Mouse (Mus musculus) ZHBTc4 (cell line): ENCODE measurements at regions not wholly inside any gene's neighbourhood (a gene's known extent, or its start where the extent isn't known, plus 50 kb on each side); places are given as distances from the start of the nearest gene placed in this dataset.
A peak's percentile ranks its signal among the peaks of the same experiment; 100 is the strongest.

Source experiments
- DNase-seq: peaks from one replicate; pipeline ENCODE4 v3.0.0-alpha.2; 2011; ENCODE audit warnings: low read depth, low spot score

DNA sequence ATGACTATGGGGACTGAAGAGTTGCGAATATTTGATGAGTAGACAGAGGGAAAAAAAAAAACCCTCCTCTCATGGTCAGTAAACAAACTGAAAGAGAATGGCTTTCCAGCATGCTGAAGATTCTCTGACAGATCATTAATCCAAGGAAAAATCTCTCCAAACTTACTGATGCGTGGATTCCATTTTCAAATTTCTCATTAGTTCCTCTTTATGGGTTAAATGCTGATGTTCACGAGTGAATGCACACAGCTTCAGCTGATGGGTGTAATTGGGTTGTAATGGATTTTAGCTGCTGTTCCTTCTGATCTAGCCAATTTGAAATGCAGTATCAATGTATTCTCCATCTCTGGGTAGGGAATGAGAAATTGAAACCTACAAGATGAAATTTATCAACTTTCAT is 2945.6 kb upstream of the 5930422O12Rik start:
- no peak for DNase-seq

DNA sequence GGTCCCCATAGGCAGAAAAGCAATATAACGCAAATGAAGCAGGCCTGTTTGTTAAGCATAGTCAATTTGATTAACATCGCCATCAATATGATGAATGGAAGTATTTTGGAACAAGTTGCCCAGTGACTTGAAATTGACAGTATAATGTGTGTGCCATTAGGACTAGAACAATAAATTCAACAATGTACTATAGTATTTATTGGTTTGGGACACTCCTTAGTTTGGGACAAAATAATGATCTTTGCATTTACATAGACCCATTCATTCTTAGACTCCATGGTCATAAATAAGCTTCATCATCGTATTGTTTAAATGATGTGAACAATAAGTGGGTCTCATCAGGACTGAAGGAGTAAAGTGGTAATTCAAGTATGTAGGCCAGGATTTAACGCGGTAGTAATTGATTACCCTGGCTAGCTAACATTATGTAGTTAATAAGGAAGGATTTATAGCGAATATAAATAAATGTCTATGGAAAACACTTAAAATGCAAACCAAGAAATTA is 2933.6 kb upstream of the 5930422O12Rik start:
- DNase-seq: no peak

DNA sequence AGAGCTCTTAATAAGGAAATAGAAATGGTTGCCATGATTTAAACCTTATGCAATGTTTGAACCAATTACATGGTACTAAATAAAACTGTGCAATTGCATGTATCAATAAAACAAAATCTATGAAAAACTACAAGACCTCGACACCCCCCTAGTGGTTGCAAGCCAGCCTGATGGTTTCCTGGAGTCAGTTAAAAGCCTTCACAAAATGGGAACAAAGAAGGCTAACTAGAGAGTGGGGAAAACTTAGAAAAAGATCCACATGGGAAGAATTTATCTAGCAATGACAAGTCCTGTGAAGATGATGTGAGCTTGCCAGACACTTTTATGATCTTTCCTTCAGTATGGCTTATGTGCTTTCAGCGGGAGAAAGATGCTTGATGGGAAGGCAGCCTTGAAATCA is 2926.3 kb upstream of the 5930422O12Rik start:
- no peak for DNase-seq

DNA sequence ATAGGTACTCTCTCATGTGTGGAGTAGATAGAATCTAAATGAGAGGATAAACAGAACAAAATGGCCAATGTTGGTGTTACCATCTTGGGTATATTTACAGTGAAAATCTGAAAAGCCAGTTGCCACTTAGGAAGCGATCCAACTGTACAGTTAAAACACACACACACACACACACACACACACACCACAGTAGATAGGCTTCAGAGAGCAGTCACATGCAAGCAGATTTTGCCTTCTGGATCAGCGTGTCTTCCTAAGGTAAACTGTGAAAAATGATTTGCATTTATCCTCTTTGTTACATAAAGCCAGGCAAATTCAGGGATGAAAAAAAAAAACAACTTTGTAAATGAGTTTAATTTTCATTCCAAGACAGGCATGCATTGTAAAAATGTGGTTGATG is 2917.2 kb upstream of the 5930422O12Rik start:
- no peak for DNase-seq

DNA sequence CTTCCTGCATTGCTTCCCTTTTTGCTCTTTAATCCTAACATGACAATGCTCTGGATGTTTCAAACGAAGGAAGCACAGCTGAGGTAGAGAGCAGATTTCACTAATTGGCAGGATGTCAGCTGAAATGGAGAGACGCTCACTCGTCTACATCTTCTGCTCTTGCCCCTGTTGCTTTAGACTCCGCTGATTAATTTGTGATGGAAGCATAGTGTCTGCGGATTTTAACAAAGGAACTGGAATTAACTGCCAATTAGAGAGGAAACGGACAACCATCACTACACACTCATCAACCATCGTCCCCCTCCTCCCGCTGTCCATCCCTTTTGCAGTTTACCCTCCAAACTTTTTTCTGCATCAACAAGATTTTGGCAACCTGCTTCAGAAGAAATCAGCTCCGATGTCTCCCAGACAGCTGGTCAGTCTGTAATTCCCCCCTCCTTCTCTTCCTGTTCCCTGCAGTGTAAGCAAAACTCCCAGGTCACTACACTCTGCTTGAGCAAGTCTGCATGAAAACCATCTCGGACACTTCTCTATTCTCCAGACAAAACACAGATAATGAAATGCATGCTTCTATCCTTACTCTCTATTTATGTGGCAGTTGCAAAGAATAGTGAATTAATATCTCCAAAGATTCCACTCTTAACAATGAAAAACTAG is 2905.6 kb upstream of the 5930422O12Rik start:
- no peak for DNase-seq

DNA sequence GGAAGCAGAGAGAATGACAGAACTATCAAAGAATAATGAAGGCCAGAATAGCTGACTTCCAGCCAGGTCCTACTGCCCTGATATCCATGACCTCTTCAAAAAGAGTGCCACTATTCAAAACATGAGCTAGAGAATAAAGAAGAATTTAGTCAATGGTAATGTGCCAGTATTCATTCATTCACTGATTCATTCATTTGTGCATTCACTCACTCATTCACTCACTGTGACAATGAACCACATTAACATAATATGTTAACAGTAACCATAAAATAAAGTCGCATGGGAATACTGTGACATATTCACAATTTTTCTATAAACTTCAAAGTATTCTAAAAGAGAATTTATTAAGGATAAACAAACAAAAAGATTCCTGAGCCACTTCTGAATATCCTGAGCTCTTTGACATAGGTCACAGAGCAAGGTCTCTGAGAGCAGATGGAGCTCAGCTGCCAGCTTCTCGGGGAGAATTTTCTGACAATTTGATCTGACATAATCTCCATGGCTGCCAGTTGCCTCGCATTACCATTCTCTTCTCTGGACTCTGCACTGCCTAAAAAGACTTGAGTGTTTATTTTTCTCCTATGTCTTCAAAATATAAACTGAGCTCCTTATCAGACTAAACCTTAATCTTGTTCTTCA is 2895.5 kb upstream of the 5930422O12Rik start:
- DNase-seq: no peak

DNA sequence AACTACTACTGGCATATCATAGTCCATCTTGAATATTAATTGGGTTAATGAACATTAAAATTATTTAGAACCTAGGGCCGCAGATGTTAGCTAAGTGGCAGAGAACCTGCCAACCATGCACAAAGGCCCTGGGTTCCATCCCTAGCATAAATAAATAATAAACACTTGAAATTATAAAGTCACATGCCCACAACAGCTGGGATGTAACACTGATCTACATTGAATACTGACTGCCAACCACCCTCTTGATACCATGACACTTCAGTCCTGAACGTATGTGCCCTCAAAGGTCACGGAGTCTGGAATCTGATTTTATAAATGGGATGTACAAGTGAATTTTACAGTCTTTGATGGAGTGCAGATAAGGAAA is 2895.0 kb upstream of the 5930422O12Rik start:
- DNase-seq: no peak

DNA sequence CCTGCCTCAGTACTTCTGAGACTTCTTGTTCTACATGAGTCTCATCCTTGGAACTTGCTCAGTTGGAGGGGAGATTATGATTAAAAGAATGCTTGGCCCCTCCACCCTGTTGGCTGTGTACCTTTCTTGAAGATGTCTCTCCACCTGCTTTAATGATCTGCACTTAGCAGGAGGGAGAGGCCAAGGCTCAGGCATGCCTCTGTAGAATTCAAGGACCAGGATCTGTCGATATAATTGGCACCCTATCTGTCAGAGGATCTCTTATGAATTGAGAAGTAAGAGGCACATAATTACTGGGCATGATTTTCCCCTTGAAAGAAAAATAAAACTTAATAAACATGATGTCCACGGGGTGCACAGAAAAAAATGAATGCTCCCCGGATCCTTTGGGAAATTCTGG is 2893.1 kb upstream of the 5930422O12Rik start:
- DNase-seq: no peak

DNA sequence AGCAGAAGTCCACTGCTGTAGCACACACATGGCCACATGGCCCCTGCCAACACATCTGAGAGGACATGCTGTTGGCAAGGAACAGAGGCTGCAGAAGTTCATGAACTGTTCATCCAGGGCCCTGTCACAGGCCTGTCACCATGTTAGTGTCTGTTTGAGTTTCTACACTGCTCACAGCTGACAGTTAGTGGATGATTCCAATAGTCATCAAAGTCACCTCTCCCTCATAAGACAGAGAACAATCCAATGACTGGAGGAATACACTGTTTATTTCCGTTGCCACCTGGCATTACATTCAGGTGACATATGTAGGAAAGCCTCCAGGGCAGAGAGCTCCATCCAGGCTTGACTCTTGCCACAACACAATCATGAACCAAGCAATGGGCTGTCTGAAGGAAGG is 2886.3 kb upstream of the 5930422O12Rik start:
- no peak for DNase-seq

DNA sequence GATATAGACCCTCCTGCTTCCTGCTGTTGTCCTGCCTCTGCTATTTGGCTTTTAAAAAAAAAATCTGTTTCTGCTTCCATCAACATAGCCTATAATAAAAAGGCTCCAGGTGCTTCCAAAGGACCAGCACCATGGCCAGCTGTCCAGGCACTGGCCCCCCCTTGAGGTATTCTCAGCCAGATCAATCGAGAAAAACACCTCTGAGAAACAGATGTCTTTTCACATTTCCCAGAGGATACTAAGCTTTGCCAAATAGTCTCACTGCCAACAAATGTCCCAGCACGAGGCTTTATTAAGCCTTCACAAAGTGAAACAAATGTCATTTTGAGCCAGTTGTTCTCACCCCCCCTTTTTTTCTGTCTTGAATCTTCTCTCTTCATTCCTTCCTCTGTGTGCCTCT is 2880.7 kb upstream of the 5930422O12Rik start:
- DNase-seq: no peak

DNA sequence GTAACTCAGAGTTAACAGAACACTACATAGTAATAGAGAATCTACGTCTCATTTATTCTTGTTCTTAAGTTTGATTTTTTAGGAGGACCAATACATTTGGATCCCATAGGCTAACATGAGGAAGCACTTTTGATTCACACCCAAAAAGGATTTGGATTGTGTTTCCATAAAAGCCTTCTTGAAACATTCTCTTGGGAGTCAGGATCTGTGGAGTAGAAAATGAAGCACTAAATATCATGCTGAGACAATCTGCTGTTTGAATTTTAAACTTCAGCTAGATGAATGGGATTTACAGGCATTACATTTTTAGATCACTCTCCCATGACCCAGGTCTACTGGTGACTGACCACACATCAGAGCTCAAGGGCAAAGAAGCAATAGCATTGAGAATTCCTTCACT is 2877.5 kb upstream of the 5930422O12Rik start:
- DNase-seq: no peak

DNA sequence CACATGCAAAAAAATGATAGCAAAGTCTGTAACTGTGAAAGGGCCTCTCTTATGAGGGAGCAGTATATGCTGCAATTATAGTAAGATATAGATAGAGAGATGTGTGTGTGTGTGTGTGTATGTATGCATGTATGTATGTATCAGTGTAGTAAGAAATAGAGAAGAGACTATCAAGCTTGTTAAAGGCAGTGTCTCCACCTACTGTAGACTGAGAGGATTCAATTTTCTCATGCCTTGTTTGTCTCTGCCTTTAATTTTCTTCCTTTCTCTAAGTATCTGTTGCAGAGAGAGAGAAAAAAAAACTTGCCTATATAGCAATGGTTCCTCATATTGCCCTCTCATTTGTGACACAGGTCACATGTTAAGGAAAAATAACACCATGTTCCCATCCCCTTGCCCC is 2871.1 kb upstream of the 5930422O12Rik start:
- no peak for DNase-seq

DNA sequence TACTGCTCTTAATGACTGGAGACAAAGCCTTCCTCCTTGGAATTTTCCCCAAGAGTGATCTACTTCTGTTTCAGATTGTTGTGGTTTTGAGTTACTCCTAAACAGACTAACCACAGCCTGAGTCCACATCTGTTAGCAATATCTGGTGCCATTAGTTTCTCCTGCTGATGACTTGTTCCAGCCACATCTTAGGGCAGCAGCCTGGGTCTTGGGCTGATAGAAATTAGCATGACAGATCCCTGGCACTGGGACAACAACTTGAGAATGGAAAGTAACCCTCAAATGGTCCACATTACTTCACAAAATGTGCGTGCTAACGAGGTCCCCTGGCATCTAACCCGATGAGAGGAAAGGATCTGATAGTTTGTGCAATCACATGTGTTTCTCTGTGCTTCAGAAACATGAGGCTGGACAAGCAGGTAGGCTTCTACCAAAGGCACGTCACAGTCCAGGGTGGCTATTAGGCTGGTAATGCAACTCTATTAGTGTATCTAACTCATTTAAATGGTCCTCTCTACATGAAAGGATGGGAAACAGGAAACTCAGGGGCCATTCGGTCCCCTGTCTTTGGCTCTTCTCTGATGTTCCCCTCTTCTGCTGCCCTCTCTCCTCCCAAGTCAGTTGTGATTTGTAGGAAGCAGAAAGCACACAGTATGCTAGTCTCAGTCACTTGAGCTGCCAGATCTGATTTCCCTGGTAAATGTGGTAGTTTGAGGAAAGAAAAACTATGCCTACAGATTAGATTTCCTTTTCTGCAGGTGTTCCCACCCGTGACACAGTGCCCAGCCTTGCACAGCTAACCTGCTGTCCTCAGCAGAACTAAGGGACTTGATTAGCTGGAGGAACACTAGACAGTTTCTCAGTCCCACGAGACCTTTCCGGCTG is 2866.9 kb upstream of the 5930422O12Rik start:
- DNase-seq: no peak

DNA sequence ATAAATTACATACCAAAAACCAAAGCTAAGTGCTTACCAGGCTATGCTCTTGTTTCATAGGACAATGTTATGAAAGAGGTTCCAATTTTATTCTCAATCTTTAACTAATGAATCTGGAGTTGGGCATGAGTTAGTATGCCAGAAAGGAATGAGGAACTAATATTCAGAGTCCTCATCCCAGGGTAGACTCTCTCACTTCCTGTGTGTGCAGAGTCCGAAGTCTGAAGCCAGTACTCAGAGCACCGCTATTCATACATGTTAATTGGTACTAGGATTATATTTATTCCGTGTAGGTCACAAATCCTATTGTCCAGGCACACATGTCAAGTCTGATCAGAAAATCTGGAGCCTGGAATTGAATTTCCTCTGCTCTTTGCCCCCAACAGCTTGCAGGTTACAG is 2858.7 kb upstream of the 5930422O12Rik start:
- DNase-seq: no peak

DNA sequence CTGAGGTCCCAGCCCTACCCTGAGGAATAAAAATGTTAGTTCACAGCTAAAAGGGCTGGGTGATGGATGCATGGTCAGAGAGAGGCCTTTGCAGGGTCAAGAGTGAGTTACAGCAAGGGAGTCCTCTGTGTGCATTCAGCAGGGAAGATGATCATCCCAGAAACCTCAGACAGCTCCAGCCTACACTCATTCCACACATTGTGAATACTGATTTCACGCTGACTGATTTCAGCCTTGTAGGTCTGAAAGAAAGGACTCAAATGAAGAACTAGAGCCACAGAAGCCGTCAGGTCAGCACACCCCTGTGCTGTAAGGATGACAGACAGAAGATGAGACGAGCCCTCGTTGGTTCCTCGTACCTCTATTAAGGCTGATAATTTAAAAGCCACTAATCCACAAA is 2858.0 kb upstream of the 5930422O12Rik start:
- DNase-seq: no peak

DNA sequence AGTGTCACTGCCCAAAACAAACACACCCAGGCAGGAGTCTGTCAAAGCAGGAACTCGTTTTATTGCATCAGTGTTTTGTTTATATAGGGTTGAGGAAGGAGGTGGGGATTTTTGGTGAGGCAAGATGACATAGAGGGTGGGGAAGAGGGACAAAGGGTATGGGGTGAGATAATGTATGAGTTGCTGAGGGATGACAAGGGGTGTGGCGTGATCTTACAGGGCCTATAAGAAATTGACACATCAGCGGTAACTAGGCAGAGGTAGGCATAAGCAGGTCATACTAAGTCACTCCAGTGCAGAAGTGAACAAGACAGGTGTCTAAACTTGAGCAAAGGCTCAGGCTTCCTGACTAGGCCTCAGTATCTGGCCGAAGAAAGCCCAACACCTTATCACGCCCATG is 2841.0 kb upstream of the 5930422O12Rik start:
- no peak for DNase-seq

DNA sequence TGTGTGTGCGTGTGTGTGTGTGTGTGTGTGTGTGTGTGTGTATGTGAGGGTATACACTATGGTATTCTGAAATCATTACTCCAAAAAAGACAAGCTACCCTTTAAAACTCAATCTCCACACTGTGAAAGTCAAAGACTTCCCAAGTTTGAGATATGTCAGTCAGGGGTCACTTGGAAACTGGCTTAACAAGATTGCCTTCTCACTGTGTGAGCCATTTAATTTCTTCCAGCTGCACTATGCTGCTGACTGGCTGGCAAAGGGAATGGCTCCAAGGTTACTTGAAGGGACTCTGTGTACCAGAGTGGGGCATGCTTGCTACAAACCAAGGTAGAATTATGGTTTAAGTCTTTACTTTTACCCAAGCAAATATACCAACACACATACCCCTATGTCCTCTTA is 2826.1 kb upstream of the 5930422O12Rik start:
- no peak for DNase-seq

DNA sequence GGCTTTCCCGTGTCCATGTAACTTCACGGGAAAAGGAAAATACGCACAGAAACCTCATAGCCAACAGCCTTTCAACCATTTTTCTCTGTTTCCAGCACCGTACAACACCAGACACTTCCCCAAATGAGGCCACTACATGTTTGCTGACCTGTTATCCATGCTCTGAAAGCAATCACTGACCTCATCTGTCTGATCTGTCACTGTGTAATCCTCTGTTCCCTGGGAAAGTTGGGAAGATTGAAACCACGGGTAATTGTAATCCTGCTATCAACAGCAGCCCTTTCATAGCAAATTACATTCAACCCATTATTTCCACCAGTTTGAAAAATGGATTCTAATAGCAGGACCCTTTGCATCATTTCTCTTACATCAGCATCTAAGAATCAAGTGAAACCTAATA is 2798.2 kb upstream of the 5930422O12Rik start:
- DNase-seq: no peak

DNA sequence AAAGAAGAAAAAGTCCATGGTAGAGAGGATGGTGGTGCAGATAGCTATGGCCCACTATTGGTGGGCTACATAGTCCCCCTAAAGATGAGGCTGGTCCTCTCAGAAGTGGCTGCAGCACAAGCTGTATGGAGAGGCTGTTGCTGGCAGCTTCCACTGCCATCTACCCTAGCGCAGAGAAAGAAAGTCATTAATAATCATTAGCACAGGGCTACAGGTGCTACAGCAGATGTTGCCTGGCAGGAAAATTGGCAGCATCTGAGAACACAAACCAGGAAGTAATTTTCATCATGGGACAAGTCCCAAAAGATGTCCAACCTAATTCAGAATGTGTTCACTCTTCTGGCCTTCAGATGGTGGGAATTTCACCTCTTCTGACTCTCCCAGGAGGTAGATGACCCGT is 2791.7 kb upstream of the 5930422O12Rik start:
- DNase-seq: no peak

DNA sequence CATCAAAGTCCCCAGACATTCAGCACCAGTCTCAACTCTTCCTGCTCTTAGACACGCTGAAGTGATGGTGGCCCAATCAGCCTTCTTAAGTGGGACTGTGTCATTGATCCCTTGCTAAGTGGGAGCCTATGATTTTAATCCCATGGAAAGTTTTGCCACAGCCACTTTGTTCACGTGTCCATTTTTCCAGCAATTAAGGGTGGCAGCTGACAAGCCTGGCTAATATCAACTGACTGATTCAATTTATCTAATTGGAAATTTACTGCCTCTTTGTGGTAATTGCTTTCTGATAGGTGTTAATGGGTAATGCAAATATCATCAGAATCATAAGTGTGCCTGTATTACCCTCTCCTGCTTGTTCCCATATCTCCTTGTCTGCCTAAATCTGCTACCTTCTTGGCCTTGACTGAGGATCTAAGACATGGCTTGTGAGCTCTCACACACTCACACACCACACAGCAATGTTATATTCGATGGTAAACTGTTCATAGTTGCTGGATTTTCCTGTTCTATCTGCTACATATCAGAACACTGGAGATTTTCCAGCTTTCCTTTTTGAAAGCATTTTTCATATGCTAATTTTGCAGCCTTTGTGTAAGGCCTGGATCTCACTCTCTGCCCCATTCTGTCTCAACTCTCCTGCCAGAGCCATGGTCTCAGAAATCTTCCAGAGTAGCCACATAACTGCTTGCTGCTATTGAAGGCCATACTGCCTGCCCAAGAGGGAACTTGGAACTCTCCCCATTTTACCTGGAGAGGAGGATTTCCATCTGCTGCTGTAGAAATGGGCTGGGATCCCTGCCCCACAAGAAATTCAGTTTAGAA is 2785.4 kb upstream of the 5930422O12Rik start:
- no peak for DNase-seq

DNA sequence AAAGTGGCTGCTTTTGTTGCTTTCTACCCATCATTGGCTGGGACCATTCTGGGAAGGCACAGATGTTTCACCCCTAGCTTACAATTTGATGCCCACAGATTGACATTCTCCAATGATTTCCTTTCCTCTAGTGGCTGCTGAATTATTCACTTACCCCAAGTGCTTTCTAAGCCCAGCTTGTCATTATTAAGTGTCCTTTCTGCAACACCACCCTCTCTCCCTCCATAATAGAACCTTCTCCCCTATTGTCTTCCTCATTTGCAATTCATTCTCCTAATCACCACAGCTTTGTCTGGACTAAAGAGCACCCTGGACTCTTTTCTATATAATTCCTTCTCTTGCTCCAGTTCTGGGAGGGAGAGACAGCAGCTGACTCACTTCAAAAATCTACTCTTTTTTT is 2780.0 kb upstream of the 5930422O12Rik start:
- DNase-seq: peak; percentile 56

DNA sequence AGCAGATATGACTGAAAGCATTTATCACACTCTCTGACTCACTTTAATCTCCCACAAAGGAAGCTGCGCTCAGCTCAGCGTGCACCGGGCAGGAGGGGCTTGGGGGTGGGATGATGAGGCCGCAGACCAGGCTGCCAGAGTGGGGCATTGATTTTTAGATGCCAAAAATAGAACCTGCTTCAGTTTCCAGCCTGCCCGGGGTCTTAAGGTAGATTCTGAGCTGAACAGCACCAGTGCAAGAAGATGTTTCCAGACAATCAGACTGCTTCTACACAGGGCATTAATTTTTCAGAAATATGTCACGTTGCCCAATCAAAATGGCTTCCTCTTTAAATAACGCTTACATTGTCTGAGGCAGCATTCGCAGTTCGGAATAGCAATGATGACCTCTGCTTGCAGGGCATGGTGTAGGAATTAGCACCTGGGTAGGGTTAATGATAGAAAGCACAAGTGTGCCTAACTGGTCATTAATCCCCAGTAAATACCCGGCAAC is 2772.7 kb upstream of the 5930422O12Rik start:
- no peak for DNase-seq
